Mouse (Mus musculus): ENCODE measurements around the gene Fzr1. TPM values are rescaled to one million over a fixed set of nuclear protein-coding genes. Genes with fewer than 3 reads are reported as not detected.

Gene Fzr1
- polyA plus RNA-seq, 1 experiment from 2014 or later = 153 TPM

- 0 out of 2 replicates have a peak, but pooled peaks cover 4% of the 10 kb centered on the region for H3K27me3 ChIP-seq (replicated peaks)
- H3K9me3 ChIP-seq = no peaks in the 10 kb centered on the region
- ATAC-seq (replicated peaks) = no peak
- no peak overlapping the region for H3K4me3 ChIP-seq
- H3K4me1 ChIP-seq = peaks cover 48% of the 10 kb centered on the region
- H3K9ac ChIP-seq = no peak overlapping the region
- WGBS = 25% methylated on average over 26 of the region's 26 CpGs
- H3K36me3 ChIP-seq (replicated peaks) = no peaks in the 10 kb centered on the region
- H3K27ac ChIP-seq = no peak overlapping the region
- H3K4me2 ChIP-seq = peak overlapping the region; percentile 10; the same call in 1 of the 2 replicates
These were observed 35.3 kb upstream of the Fzr1 start for GRCm38 (mm10) chr10:81413310-81414261.

GRCm38 (mm10) chr10:81412586-81413309 lies 34.4 kb upstream of the Fzr1 start:
- 77% methylated on average over 16 of the region's 16 CpGs for WGBS
- peak overlapping the region; percentile 65; the same call in 1 of the 2 replicates for H3K27ac ChIP-seq
- H3K4me2 ChIP-seq = no peak overlapping the region
- H3K36me3 ChIP-seq (replicated peaks) = no peaks in the 10 kb centered on the region; the same call in 1 of the 2 replicates
- peaks cover 12% of the 10 kb centered on the region; the same call in 1 of the 2 replicates for H3K27me3 ChIP-seq (replicated peaks)
- no peaks in the 10 kb centered on the region for H3K9me3 ChIP-seq
- H3K4me3 ChIP-seq = no peak overlapping the region
- peaks cover 46% of the 10 kb centered on the region for H3K4me1 ChIP-seq
- no peak for ATAC-seq (replicated peaks)
- H3K9ac ChIP-seq = no peak overlapping the region

GRCm38 (mm10) chr10:81411471-81412400 lies 33.4 kb upstream of the Fzr1 start:
- no peak for ATAC-seq (replicated peaks)
- Histone ChIP-seq H3K27ac (peak overlapping the region; percentile 65), H3K36me3 (replicated peaks) (no peaks in the 10 kb centered on the region; the same call in 1 of the 2 replicates), H3K4me1 (peaks cover 46% of the 10 kb centered on the region), H3K27me3 (replicated peaks) (peaks cover 13% of the 10 kb centered on the region; the same call in 1 of the 2 replicates), H3K9me3 (no peaks in the 10 kb centered on the region), H3K9ac (no peak overlapping the region), H3K4me2 (no peak overlapping the region), H3K4me3 (no peak overlapping the region)
- WGBS = 60% methylated on average over 18 of the region's 18 CpGs

- Histone ChIP-seq H3K9me3 (no peaks in the 10 kb centered on the region), H3K36me3 (replicated peaks) (peaks cover under 1% of the 10 kb centered on the region; the same call in 1 of the 2 replicates), H3K9ac (no peak overlapping the region), H3K27ac (no peak overlapping the region), H3K4me1 (peaks cover 42% of the 10 kb centered on the region), H3K4me2 (no peak overlapping the region), H3K4me3 (no peak overlapping the region), H3K27me3 (replicated peaks) (peaks cover 15% of the 10 kb centered on the region)
- 71% methylated on average over 9 of the region's 9 CpGs for WGBS
- ATAC-seq (replicated peaks) = no peak
These were observed 32.7 kb upstream of the Fzr1 start for GRCm38 (mm10) chr10:81410981-81411380.

- WGBS = 71% methylated on average over 4 of the region's 4 CpGs
- Histone ChIP-seq H3K4me1 (peaks cover 42% of the 10 kb centered on the region), H3K27ac (no peak overlapping the region), H3K36me3 (replicated peaks) (peaks cover 5% of the 10 kb centered on the region; the same call in 1 of the 2 replicates), H3K4me2 (no peak overlapping the region), H3K27me3 (replicated peaks) (peaks cover 17% of the 10 kb centered on the region), H3K9me3 (no peaks in the 10 kb centered on the region), H3K4me3 (no peak overlapping the region), H3K9ac (no peak overlapping the region)
- ATAC-seq (replicated peaks) = no peak
These were observed 32.0 kb upstream of the Fzr1 start for GRCm38 (mm10) chr10:81410350-81410749.

GRCm38 (mm10) chr10:81409330-81409729 lies 31.0 kb upstream of the Fzr1 start:
- Histone ChIP-seq H3K36me3 (replicated peaks) (peaks cover 9% of the 10 kb centered on the region; the same call in 1 of the 2 replicates), H3K4me3 (no peak overlapping the region), H3K27me3 (replicated peaks) (peaks cover 21% of the 10 kb centered on the region), H3K9me3 (no peaks in the 10 kb centered on the region), H3K4me2 (no peak overlapping the region), H3K27ac (no peak overlapping the region), H3K4me1 (peaks cover 41% of the 10 kb centered on the region), H3K9ac (no peak overlapping the region)
- 14% methylated on average over 8 of the region's 8 CpGs for WGBS
- ATAC-seq (replicated peaks) = no peak

GRCm38 (mm10) chr10:81408871-81409291 lies 30.6 kb upstream of the Fzr1 start:
- H3K27ac ChIP-seq = no peak overlapping the region
- no peak overlapping the region for H3K4me2 ChIP-seq
- peaks cover 21% of the 10 kb centered on the region for H3K27me3 ChIP-seq (replicated peaks)
- peaks cover 9% of the 10 kb centered on the region; the same call in 1 of the 2 replicates for H3K36me3 ChIP-seq (replicated peaks)
- H3K9me3 ChIP-seq = no peaks in the 10 kb centered on the region
- WGBS = 17% methylated on average over 9 of the region's 9 CpGs
- no peak for ATAC-seq (replicated peaks)
- H3K4me3 ChIP-seq = no peak overlapping the region
- peaks cover 36% of the 10 kb centered on the region for H3K4me1 ChIP-seq
- H3K9ac ChIP-seq = no peak overlapping the region

- Histone ChIP-seq H3K27me3 (replicated peaks) (peaks cover 21% of the 10 kb centered on the region), H3K36me3 (replicated peaks) (peaks cover 9% of the 10 kb centered on the region; the same call in 1 of the 2 replicates), H3K4me1 (peaks cover 38% of the 10 kb centered on the region), H3K27ac (no peak overlapping the region), H3K9me3 (no peaks in the 10 kb centered on the region), H3K4me3 (no peak overlapping the region), H3K4me2 (no peak overlapping the region), H3K9ac (no peak overlapping the region)
- WGBS = 51% methylated on average over 13 of the region's 13 CpGs
- no peak for ATAC-seq (replicated peaks)
These were observed 30.1 kb upstream of the Fzr1 start for GRCm38 (mm10) chr10:81408424-81408729.

- Histone ChIP-seq H3K36me3 (replicated peaks) (peaks cover 9% of the 10 kb centered on the region; the same call in 1 of the 2 replicates), H3K27me3 (replicated peaks) (peaks cover 21% of the 10 kb centered on the region), H3K27ac (no peak overlapping the region), H3K9ac (no peak overlapping the region), H3K4me2 (peak overlapping the region; percentile 31), H3K4me1 (peaks cover 44% of the 10 kb centered on the region), H3K4me3 (0 out of 2 replicates have a peak overlapping the region, but pooled peaks have one; percentile 7), H3K9me3 (no peaks in the 10 kb centered on the region)
- no peak for ATAC-seq (replicated peaks)
- WGBS = 31% methylated on average over 31 of the region's 31 CpGs
These were observed 29.5 kb upstream of the Fzr1 start for GRCm38 (mm10) chr10:81407539-81408423.

GRCm38 (mm10) chr10:81406504-81407440 lies 28.5 kb upstream of the Fzr1 start:
- Histone ChIP-seq H3K9ac (no peak overlapping the region), H3K4me2 (peak overlapping the region; percentile 31), H3K9me3 (no peaks in the 10 kb centered on the region), H3K36me3 (replicated peaks) (peaks cover 9% of the 10 kb centered on the region; the same call in 1 of the 2 replicates), H3K4me1 (peaks cover 45% of the 10 kb centered on the region), H3K27me3 (replicated peaks) (peaks cover 21% of the 10 kb centered on the region), H3K27ac (no peak overlapping the region), H3K4me3 (0 out of 2 replicates have a peak overlapping the region, but pooled peaks have one; percentile 7)
- 32% methylated on average over 24 of the region's 24 CpGs for WGBS
- ATAC-seq (replicated peaks) = no peak
